Comparison of ENCODE assay signal across 11 mouse cellular contexts in genomic region chr5:66387481-66387880, GRCm38 (mm10).
DNase-seq lines count a peak whose midpoint lies in the region; ATAC-seq and TF ChIP-seq lines count a peak whose summit lies in the region.
"Had no signal": no experiment of that assay in that cellular context is flagged by ENCODE, and none has a peak within 500 bp of the region (broad histone marks: within the 10 kb centered on the region; RNA-seq: fewer than 3 reads in every experiment).

No protein-coding gene starts in this region.

- H3K4me2 ChIP-seq in midbrain, embryonic 11.5 days: no peak overlapping the region
- no peak overlapping the region for H3K4me2 ChIP-seq in hindbrain, postnatal 0 days (ENCODE audit: low read depth, low read length)
- H3K4me2 ChIP-seq: limb, embryonic 13.5 days had no signal

- no peak overlapping the region for H3K9ac ChIP-seq in midbrain, embryonic 11.5 days (ENCODE audit: low read length)
- H3K9ac ChIP-seq in hindbrain, postnatal 0 days (replicated peaks; ENCODE audit: low read length): no peak overlapping the region
- H3K9ac ChIP-seq: limb, embryonic 13.5 days had no signal

- no peak for ATAC-seq in midbrain, embryonic 11.5 days (ENCODE audit: low FRiP score)
- ATAC-seq in hindbrain, postnatal 0 days: no peak

- 71% methylated on average over 8 of the region's 8 CpGs for WGBS in midbrain, embryonic 11.5 days
- 80% methylated on average over 8 of the region's 8 CpGs for WGBS in midbrain, embryonic 10.5 days
- 54% methylated on average over 8 of the region's 8 CpGs for WGBS in hindbrain, postnatal 0 days

- H3K27ac ChIP-seq in midbrain, embryonic 11.5 days (ENCODE audit: low read depth, low read length): no peak overlapping the region
- H3K27ac ChIP-seq in midbrain, embryonic 10.5 days (replicated peaks): no peak overlapping the region
- H3K27ac ChIP-seq in hindbrain, postnatal 0 days: no peak overlapping the region
- H3K27ac ChIP-seq: limb, embryonic 13.5 days had no signal

- TF ChIP-seq CTCF in hindbrain, postnatal 0 days (IDR thresholded peaks at IDR 0.05; ENCODE audit: low read depth): peak; percentile 75

- H3K36me3 ChIP-seq in midbrain, embryonic 11.5 days (ENCODE audit: control insufficient read depth, insufficient read depth, low read length): no peaks in the 10 kb centered on the region
- no peaks in the 10 kb centered on the region for H3K36me3 ChIP-seq in midbrain, embryonic 10.5 days
- no peaks in the 10 kb centered on the region for H3K36me3 ChIP-seq in hindbrain, postnatal 0 days (ENCODE audit: insufficient read depth, low read length)

- H3K27me3 ChIP-seq in midbrain, embryonic 11.5 days (ENCODE audit: control insufficient read depth, insufficient read depth, low read length): no peaks in the 10 kb centered on the region
- H3K27me3 ChIP-seq in midbrain, embryonic 10.5 days (ENCODE audit: low read depth, poor library complexity, severe bottlenecking): no peaks in the 10 kb centered on the region
- H3K27me3 ChIP-seq in hindbrain, postnatal 0 days (ENCODE audit: insufficient read depth, low read length): no peaks in the 10 kb centered on the region
- H3K27me3 ChIP-seq: limb, embryonic 13.5 days had no signal

- no peaks in the 10 kb centered on the region for H3K9me3 ChIP-seq in midbrain, embryonic 11.5 days (ENCODE audit: control insufficient read depth, low read length)
- no peaks in the 10 kb centered on the region for H3K9me3 ChIP-seq in midbrain, embryonic 10.5 days (replicated peaks)
- H3K9me3 ChIP-seq in hindbrain, postnatal 0 days (ENCODE audit: low read length): no peaks in the 10 kb centered on the region
- H3K9me3 ChIP-seq: limb, embryonic 13.5 days had no signal

- DNase-seq in embryo, embryonic 10.5 days (ENCODE audit: low spot score): peak; percentile 66
- no peak for DNase-seq in embryo, embryonic 9.5 days (ENCODE audit: extremely low spot score)
- DNase-seq in midbrain, embryonic 11.5 days (ENCODE audit: low spot score, missing footprints): peak; percentile 85
- no peak for DNase-seq in midbrain, embryonic 10.5 days (ENCODE audit: low spot score)
- DNase-seq in hindbrain, postnatal 0 days (ENCODE audit: low spot score): peak; percentile 75
- DNase-seq in kidney, postnatal 25 days: no peak
- DNase-seq in gastrocnemius, adult 8-10 months (ENCODE audit: low spot score in 2 of 2): no peak
- DNase-seq in heart, postnatal 14 days: no peak
- DNase-seq: kidney, postnatal 36 days; thymus, postnatal 14 days had no signal

- H3K4me3 ChIP-seq in midbrain, embryonic 11.5 days (ENCODE audit: low read depth, low read length): no peak overlapping the region
- H3K4me3 ChIP-seq in midbrain, embryonic 10.5 days: no peak overlapping the region
- no peak overlapping the region for H3K4me3 ChIP-seq in hindbrain, postnatal 0 days (ENCODE audit: low read length)
- H3K4me3 ChIP-seq: limb, embryonic 13.5 days had no signal

- 0 out of 2 replicates have a peak, but pooled peaks cover 6% of the 10 kb centered on the region for H3K4me1 ChIP-seq in midbrain, embryonic 11.5 days (ENCODE audit: control insufficient read depth, insufficient read depth, low read length)
- peaks cover 8% of the 10 kb centered on the region; the same call in 1 of the 2 replicates for H3K4me1 ChIP-seq in midbrain, embryonic 10.5 days
- no peaks in the 10 kb centered on the region; the same call in 1 of the 2 replicates for H3K4me1 ChIP-seq in hindbrain, postnatal 0 days (ENCODE audit: insufficient read depth, low read length)

- intact Hi-C loops in heart, postnatal 14 days (cut with DNase I): loop anchor here (1.0 to 5.0 kb wide), 2 partner anchors 35 to 232 kb away; no protein-coding TSS in a partner anchor

Comparison
In these comparisons a context has a peak if more than half of its experiments do, and no peak if none do; other contexts are left out.
1. DNase-seq: peak in embryo, embryonic 10.5 days (single experiment), midbrain, embryonic 11.5 days (single experiment) and hindbrain, postnatal 0 days (single experiment); none in embryo, embryonic 9.5 days (single experiment), midbrain, embryonic 10.5 days (single experiment), kidney, postnatal 25 days (0 of 2), gastrocnemius, adult 8-10 months (0 of 2) and heart, postnatal 14 days (0 of 2).